Mouse (Mus musculus): ENCODE data around the gene Cetn2.

The Cetn2 gene

GRCm38 (mm10) chrX:72917884-72918681 lies at the start of gene Cetn2, which contains the start of gene Nsdhl:
TSS of gene Cetn2 (minus strand) at chrX:72918411.
TSS of gene Nsdhl (plus strand) at chrX:72918557.
- WGBS = 6% methylated on average over 41 of the region's 41 CpGs

- 67% methylated on average over 3 of the region's 3 CpGs for WGBS
These were observed 44.5 kb upstream of the Cetn2 start for GRCm38 (mm10) chrX:72962743-72963142.

GRCm38 (mm10) chrX:72961511-72961910 lies 43.3 kb upstream of the Cetn2 start:
- 79% methylated on average over 3 of the region's 3 CpGs for WGBS

GRCm38 (mm10) chrX:72960431-72960830 lies 42.2 kb upstream of the Cetn2 start:
- 66% methylated on average over 4 of the region's 4 CpGs for WGBS

GRCm38 (mm10) chrX:72956486-72956885 lies 38.3 kb upstream of the Cetn2 start:
- 92% methylated on average over 4 of the region's 4 CpGs for WGBS

- 85% methylated on average over 4 of the region's 4 CpGs for WGBS
These were observed 35.3 kb upstream of the Cetn2 start for GRCm38 (mm10) chrX:72953464-72953863.

GRCm38 (mm10) chrX:72921391-72921790 lies 3.2 kb upstream of the Cetn2 start:
- 74% methylated on average over 2 of the region's 2 CpGs for WGBS

- 3% methylated on average over 6 of the region's 6 CpGs for WGBS
These were observed 460 bp upstream of the Cetn2 start for GRCm38 (mm10) chrX:72918682-72919059.

GRCm38 (mm10) chrX:72911611-72912010 lies 6.6 kb downstream of the Cetn2 start:
- 93% methylated on average over 1 of the region's 1 CpGs for WGBS

- 4% methylated on average over 2 of the region's 2 CpGs for WGBS
These were observed 9.8 kb downstream of the Cetn2 start for GRCm38 (mm10) chrX:72908404-72908741.

GRCm38 (mm10) chrX:72907619-72908403 lies 10.4 kb downstream of the Cetn2 start:
- 70% methylated on average over 6 of the region's 6 CpGs for WGBS

GRCm38 (mm10) chrX:72902530-72902929 lies 15.7 kb downstream of the Cetn2 start:
- 33% methylated on average over 1 of the region's 1 CpGs for WGBS

GRCm38 (mm10) chrX:72896055-72896437 lies 22.2 kb downstream of the Cetn2 start:
- WGBS = 6% methylated on average over 1 of the region's 1 CpGs

GRCm38 (mm10) chrX:72895388-72896054 lies 22.7 kb downstream of the Cetn2 start:
- WGBS = 26% methylated on average over 5 of the region's 5 CpGs
